Mouse (Mus musculus): ENCODE results near the gene Cir1. TPM values are rescaled to one million over a fixed set of nuclear protein-coding genes. Genes with fewer than 3 reads are reported as not detected.
A peak's percentile ranks its signal among the peaks of the same experiment; 100 is the strongest.

Cir1 gene
- total RNA-seq, 2 experiments from 2014 or later: 25.7 to 25.9 TPM

- DNase-seq (ENCODE audit: low spot score in 2 of 2): no peak
Measured at GRCm38 (mm10) chr2:73273249-73274118, 39.0 kb downstream of the Cir1 start.

GRCm38 (mm10) chr2:73272351-73273248 lies 39.9 kb downstream of the Cir1 start:
- no peak for DNase-seq (ENCODE audit: low spot score in 2 of 2)

- peak in 1 of 2 experiments; percentile 46 for DNase-seq (ENCODE audit: low spot score in 2 of 2)
Measured at GRCm38 (mm10) chr2:73271459-73272161, 40.9 kb downstream of the Cir1 start, which contains the start of gene Sp9. Gene Sp9 (plus strand): TSS chr2:73271925.

- no peak for DNase-seq (ENCODE audit: low spot score in 2 of 2)
Measured at GRCm38 (mm10) chr2:73270593-73271458, 41.7 kb downstream of the Cir1 start.

- no peak for DNase-seq (ENCODE audit: low spot score in 2 of 2)
Measured at GRCm38 (mm10) chr2:73270071-73270592, 42.4 kb downstream of the Cir1 start.

- DNase-seq (ENCODE audit: low spot score in 2 of 2): no peak
Measured at GRCm38 (mm10) chr2:73269666-73270065, 42.8 kb downstream of the Cir1 start.

GRCm38 (mm10) chr2:73268836-73269395 lies 43.6 kb downstream of the Cir1 start:
- no peak for DNase-seq (ENCODE audit: low spot score in 2 of 2)

- no peak for DNase-seq (ENCODE audit: low spot score in 2 of 2)
Measured at GRCm38 (mm10) chr2:73268281-73268680, 44.2 kb downstream of the Cir1 start.

GRCm38 (mm10) chr2:73267818-73268217 lies 44.7 kb downstream of the Cir1 start:
- no peak for DNase-seq (ENCODE audit: low spot score in 2 of 2)

GRCm38 (mm10) chr2:73267231-73267630 lies 45.3 kb downstream of the Cir1 start:
- no peak for DNase-seq (ENCODE audit: low spot score in 2 of 2)

- DNase-seq (ENCODE audit: low spot score in 2 of 2): no peak
Measured at GRCm38 (mm10) chr2:73266623-73267022, 45.9 kb downstream of the Cir1 start.

- no peak for DNase-seq (ENCODE audit: low spot score in 2 of 2)
Measured at GRCm38 (mm10) chr2:73266011-73266410, 46.5 kb downstream of the Cir1 start.

- DNase-seq (ENCODE audit: low spot score in 2 of 2): no peak
Measured at GRCm38 (mm10) chr2:73264611-73265195, 47.8 kb downstream of the Cir1 start.

- DNase-seq (ENCODE audit: low spot score in 2 of 2): no peak
Measured at GRCm38 (mm10) chr2:73263794-73264610, 48.5 kb downstream of the Cir1 start.

- no peak for DNase-seq (ENCODE audit: low spot score in 2 of 2)
Measured at GRCm38 (mm10) chr2:73263172-73263765, 49.2 kb downstream of the Cir1 start.

- no peak for DNase-seq (ENCODE audit: low spot score in 2 of 2)
Measured at GRCm38 (mm10) chr2:73248701-73249100, 63.8 kb downstream of the Cir1 start.

GRCm38 (mm10) chr2:73241299-73241698 lies 71.2 kb downstream of the Cir1 start:
- no peak for DNase-seq (ENCODE audit: low spot score in 2 of 2)

Data from layer of hippocampus, postnatal 14 days (tissue).